Mouse (Mus musculus) myocyte (in vitro differentiated cells): ENCODE results near the gene Gm21739. TPM values are rescaled to one million over a fixed set of nuclear protein-coding genes. Genes with fewer than 3 reads are reported as not detected.
"Not testable (repeated sequence)": the region's sequence is repeated elsewhere in the genome, so short reads cannot be mapped to it uniquely, and the experiment has no call there.

ENCODE experiments used
- H3K27me3 ChIP-seq: one replicate; pipeline ENCODE4 v1.6.1; 2011; ENCODE audit not compliant: control insufficient read depth, insufficient read depth, insufficient read length
- H3K36me3 ChIP-seq: one replicate; pipeline ENCODE4 v1.6.1; 2011; ENCODE audit not compliant: control insufficient read depth, insufficient read depth
- H3K4me2 ChIP-seq: one replicate; pipeline ENCODE4 v1.6.1; 2011; ENCODE audit warnings: low read depth, control low read depth
- H3K4me3 ChIP-seq: one replicate; pipeline ENCODE4 v1.5.1; 2011; ENCODE audit warnings: mild to moderate bottlenecking, control low read depth, moderate library complexity
- H3K79me2 ChIP-seq: one replicate; pipeline ENCODE4 v1.6.1; 2011; ENCODE audit not compliant: control insufficient read depth, insufficient read depth
- H3ac ChIP-seq: one replicate; pipeline ENCODE4 v1.6.1; 2011; ENCODE audit not compliant: control insufficient read depth, insufficient read length
- polyA plus RNA-seq: library from polyadenylated mRNA; unstranded; fragments of >200 nt; fragmentation: generic; extraction: Trizol; gene quantifications from one replicate; pipeline ENCODE4 v1.2.1, GENCODE M21; 2012; ENCODE audit warnings: missing spikeins

Gene Gm21739
- polyA plus RNA-seq, result not detected

DNA sequence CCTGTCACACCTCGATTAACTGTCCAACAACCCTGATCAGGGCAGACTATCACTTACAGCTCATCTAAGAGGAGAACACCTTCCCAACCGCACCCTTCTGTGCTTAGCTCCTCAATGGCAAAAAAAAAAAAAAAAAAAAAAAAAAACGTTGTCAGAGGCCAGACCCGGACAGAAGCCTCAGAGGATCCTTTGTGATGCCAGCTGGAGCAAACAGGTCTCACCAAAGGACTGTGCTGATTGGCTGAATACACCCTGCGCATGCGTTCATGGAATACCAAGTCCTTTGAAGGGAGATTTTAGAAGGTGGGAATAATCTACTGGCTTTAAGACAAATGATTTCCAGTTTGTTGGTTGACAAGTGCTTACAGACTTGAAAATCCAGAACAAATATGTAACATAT lies at the start of gene Gm21739:
Gene Gm21739, minus strand, starts transcription at position 101 of the 400 bp plus-strand sequence.
- H3ac ChIP-seq, H3K4me3 ChIP-seq, H3K36me3 ChIP-seq, H3K27me3 ChIP-seq, H3K79me2 ChIP-seq, H3K4me2 ChIP-seq: not testable (repeated sequence)
